Mouse (Mus musculus) small intestine, adult 2 months (tissue): ENCODE measurements at regions not wholly inside any gene's neighbourhood (a gene's known extent, or its start where the extent isn't known, plus 50 kb on each side); places are given as distances from the start of the nearest gene placed in this dataset.

Experiments
- CTCF ChIP-seq: fragments of 200-500 bp; IDR thresholded peaks from 2 replicates; pipeline ENCODE4 v1.5.1; 2012; ENCODE audit warnings: low read depth, mild to moderate bottlenecking, control low read depth, inconsistent platforms, low read length, moderate library complexity, mixed read lengths; ENCODE audit not compliant: insufficient replicate concordance, insufficient read length; ENCODE audit errors: extremely low read depth
- POLR2A ChIP-seq: fragments of 200-500 bp; IDR thresholded peaks from 2 replicates; pipeline ENCODE4 v1.6.1; 2012; ENCODE audit warnings: low read depth, mild to moderate bottlenecking, control low read depth, inconsistent platforms, low read length, moderate library complexity

- TF ChIP-seq POLR2A = no peak
- TF ChIP-seq CTCF = no peak
Measured at GRCm38 (mm10) chr10:117555044-117555443, 74.3 kb upstream of the Cpm start.
